Mouse (Mus musculus) cerebellum, adult 9-11 months (tissue): ENCODE measurements around the gene Kcna2.

Experiments used
- DNase-seq: peaks from one replicate; pipeline ENCODE4 v3.0.0; 2022

Gene Kcna2

GRCm38 (mm10) chr3:107101787-107102651, 1.1 kb downstream of the Kcna2 start:
- DNase-seq: peak; percentile 71

GRCm38 (mm10) chr3:107103041-107103440, 2.1 kb downstream of the Kcna2 start:
- DNase-seq: peak; percentile 63

GRCm38 (mm10) chr3:107103462-107103861, 2.5 kb downstream of the Kcna2 start:
- peak; percentile 52 for DNase-seq

- no peak for DNase-seq
Observed at GRCm38 (mm10) chr3:107105986-107106385, 5.0 kb downstream of the Kcna2 start.

- no peak for DNase-seq
Observed at GRCm38 (mm10) chr3:107112498-107112897, 11.6 kb downstream of the Kcna2 start.

GRCm38 (mm10) chr3:107112932-107113659, 12.2 kb downstream of the Kcna2 start:
- DNase-seq: no peak

- peak; percentile 92 for DNase-seq
Observed at GRCm38 (mm10) chr3:107113771-107114737, 13.1 kb downstream of the Kcna2 start.

- no peak for DNase-seq
Observed at GRCm38 (mm10) chr3:107114941-107115340, 14.0 kb downstream of the Kcna2 start.

GRCm38 (mm10) chr3:107115746-107116145, 14.8 kb downstream of the Kcna2 start:
- no peak for DNase-seq

- DNase-seq: no peak
Observed at GRCm38 (mm10) chr3:107119864-107120564, 19.1 kb downstream of the Kcna2 start.

- peak; percentile 88 for DNase-seq
Observed at GRCm38 (mm10) chr3:107122306-107122705, 21.4 kb downstream of the Kcna2 start.

GRCm38 (mm10) chr3:107127667-107128066, 26.7 kb downstream of the Kcna2 start:
- DNase-seq: no peak

- no peak for DNase-seq
Observed at GRCm38 (mm10) chr3:107128421-107128820, 27.5 kb downstream of the Kcna2 start.

- DNase-seq: no peak
Observed at GRCm38 (mm10) chr3:107129251-107129650, 28.3 kb downstream of the Kcna2 start.

- DNase-seq: peak; percentile 52
Observed at GRCm38 (mm10) chr3:107130661-107131326, 29.8 kb downstream of the Kcna2 start.

- no peak for DNase-seq
Observed at GRCm38 (mm10) chr3:107131846-107132245, 30.9 kb downstream of the Kcna2 start.

GRCm38 (mm10) chr3:107132651-107133050, 31.7 kb downstream of the Kcna2 start:
- no peak for DNase-seq

GRCm38 (mm10) chr3:107134457-107134856, 33.5 kb downstream of the Kcna2 start:
- DNase-seq: no peak

- DNase-seq: no peak
Observed at GRCm38 (mm10) chr3:107147126-107147525, 46.2 kb downstream of the Kcna2 start.

- DNase-seq: no peak
Observed at GRCm38 (mm10) chr3:107149006-107149405, 48.1 kb downstream of the Kcna2 start.

- no peak for DNase-seq
Observed at GRCm38 (mm10) chr3:107150469-107150868, 49.5 kb downstream of the Kcna2 start.
